Mouse (Mus musculus): ENCODE data around the gene Myo15. TPM values are rescaled to one million over a fixed set of nuclear protein-coding genes. Genes with fewer than 3 reads are reported as not detected.
"Not testable (repeated sequence)": the region's sequence is repeated elsewhere in the genome, so short reads cannot be mapped to it uniquely, and the experiment has no call there.

Gene Myo15
- polyA plus RNA-seq, 2 experiments from 2014 or later: not detected

DNA sequence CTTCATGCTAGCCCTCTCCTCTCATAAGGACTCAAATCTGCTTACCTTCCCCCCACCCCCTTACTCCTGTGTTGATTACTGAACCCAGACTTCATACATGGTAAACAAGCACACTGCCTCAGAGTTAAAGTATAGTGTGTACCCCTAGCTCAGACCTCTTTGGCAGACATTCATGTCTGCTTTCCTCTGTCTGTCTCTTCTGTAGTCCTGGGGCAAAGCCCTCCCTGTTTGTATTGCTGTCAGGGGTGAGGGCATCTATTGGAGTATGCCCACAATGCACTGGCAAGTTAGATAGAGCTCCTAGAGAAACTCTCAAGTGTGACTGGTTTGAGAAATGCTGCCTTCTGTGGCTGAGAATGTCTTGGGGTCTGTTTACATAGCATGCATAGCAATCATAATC, 84.0 kb downstream of the Myo15 start:
- no peak for ATAC-seq

DNA sequence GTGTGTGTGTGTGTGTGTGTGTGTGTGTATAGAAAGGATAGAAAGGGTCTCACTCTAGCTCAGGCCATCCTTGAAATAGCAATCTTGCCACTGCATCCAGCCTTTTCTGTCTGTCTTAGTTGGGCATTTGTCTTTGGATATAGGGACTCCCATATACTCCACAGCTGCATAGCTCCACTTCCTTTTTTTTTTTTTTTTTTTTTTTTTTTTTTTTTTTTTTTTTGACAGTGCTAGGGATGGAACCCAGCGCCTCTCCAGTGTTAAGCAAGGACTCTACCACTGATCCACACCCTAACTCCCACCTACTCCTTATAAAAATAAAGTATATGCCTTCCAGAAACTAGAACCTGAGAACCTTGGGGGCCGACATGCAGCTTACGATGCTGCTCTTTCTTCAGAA, 88.5 kb downstream of the Myo15 start:
- ATAC-seq: no peak

DNA sequence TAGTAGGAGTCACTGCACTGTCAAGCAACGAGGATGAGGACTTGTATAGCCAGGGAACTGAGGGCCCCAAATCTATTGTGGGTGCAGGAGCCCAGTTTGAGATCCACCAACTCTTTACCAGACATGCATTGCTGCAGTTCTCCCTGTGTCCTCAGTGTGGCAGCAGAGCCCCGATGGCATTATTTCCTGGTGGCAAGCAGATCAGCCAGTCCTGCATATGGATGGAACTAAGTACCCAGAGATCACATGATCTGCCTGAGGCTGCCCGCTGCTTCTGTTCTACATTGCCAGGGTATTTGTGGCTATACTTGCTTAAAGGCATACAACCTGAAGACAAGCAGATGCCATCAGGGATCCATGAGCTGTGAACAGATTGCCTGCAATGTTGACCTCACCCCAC, 90.2 kb downstream of the Myo15 start:
- ATAC-seq: peak; percentile 66

DNA sequence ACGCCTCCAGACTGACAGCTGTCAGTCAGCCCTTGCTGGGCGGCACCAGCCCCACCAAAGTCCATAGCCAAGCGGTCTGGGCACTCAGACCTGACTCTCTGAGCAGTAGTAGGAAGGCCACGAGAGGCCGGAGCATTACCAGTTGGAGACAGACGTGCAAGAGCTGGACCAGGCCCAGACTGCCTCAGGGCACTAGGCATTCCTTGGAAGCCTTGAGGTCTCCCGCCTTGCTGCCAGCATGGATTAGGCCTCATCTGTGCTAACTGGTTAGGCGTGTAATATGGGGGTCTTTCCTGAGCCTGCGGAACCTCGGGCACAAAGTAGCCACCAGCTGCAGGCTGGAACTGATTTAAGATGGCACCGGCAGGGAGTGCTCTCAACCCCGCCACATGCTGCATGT, 104.9 kb downstream of the Myo15 start:
- not testable (repeated sequence) for ATAC-seq

Other genes with a start within 250 kb of the Myo15 start
- 10 to 100 TPM; 20.7 to 28.6 TPM for gene Srebf1, start 246.8 kb upstream of the Myo15 start, polyA plus RNA-seq (2017; shearing (Covaris generic))
- gene Tom1l2, start 116.4 kb upstream of the Myo15 start, polyA plus RNA-seq (2017; shearing (Covaris generic)): 10 to 100 TPM; 29.4 to 56.3 TPM
- under 1 TPM; 0.23 to 0.53 TPM for gene Drc3, start 116.0 kb upstream of the Myo15 start, polyA plus RNA-seq (2017; shearing (Covaris generic))
- gene Gid4, start 52.2 kb upstream of the Myo15 start, polyA plus RNA-seq (2017; shearing (Covaris generic)): 10 to 100 TPM; 13.6 to 16.8 TPM
- 10 to 100 TPM; 40.4 to 43.5 TPM for gene Atpaf2, start 50.9 kb upstream of the Myo15 start, polyA plus RNA-seq (2017; shearing (Covaris generic))
- 10 to 100 TPM; 51.7 to 64.6 TPM for gene Drg2, start 14.7 kb upstream of the Myo15 start, polyA plus RNA-seq (2017; shearing (Covaris generic))
- 10 to 100 TPM; 22.1 to 38.0 TPM for gene Alkbh5, start 67.0 kb downstream of the Myo15 start, polyA plus RNA-seq (2017; shearing (Covaris generic))
- 10 to 100 TPM in 1 of 2 experiments, 1 to 10 TPM in 1; 9.7 to 12.8 TPM for gene Llgl1, start 230.4 kb downstream of the Myo15 start, polyA plus RNA-seq (2017; shearing (Covaris generic))